In genomic region chr2:80524275-80524674, GRCm38 (mm10) we compare ENCODE assay signal across 29 mouse cellular contexts. TPM values are rescaled to one million over a fixed set of nuclear protein-coding genes. Genes with fewer than 3 reads are reported as not detected.
DNase-seq lines count a peak whose midpoint lies in the region; ATAC-seq and TF ChIP-seq lines count a peak whose summit lies in the region.
"Had no signal": no experiment of that assay in that cellular context is flagged by ENCODE, and none has a peak within 500 bp of the region (broad histone marks: within the 10 kb centered on the region; RNA-seq: fewer than 3 reads in every experiment).

No protein-coding gene starts in this region.

- H3K9me3 ChIP-seq in stomach, postnatal 0 days (ENCODE audit: control insufficient read depth, low read length) = no peaks in the 10 kb centered on the region
- no peaks in the 10 kb centered on the region for H3K9me3 ChIP-seq in heart, embryonic 10.5 days
- H3K9me3 ChIP-seq: limb, embryonic 10.5 days; limb, embryonic 15.5 days; liver, embryonic 15.5 days; lung, embryonic 15.5 days; megakaryocyte, embryonic 14.5 days; midbrain, embryonic 12.5 days had no signal

- H3K4me3 ChIP-seq in stomach, postnatal 0 days (ENCODE audit: low read depth, low read length) = no peak overlapping the region
- H3K4me3 ChIP-seq in heart, embryonic 10.5 days = no peak overlapping the region
- H3K4me3 ChIP-seq: erythroblast, embryonic 14.5 days; gastrocnemius, adult 2 months; heart, embryonic 15.5 days; hindbrain, embryonic 12.5 days; limb, embryonic 10.5 days; limb, embryonic 15.5 days; liver, embryonic 15.5 days; lung, embryonic 15.5 days; megakaryocyte, embryonic 14.5 days; midbrain, embryonic 12.5 days had no signal

- peaks cover 18% of the 10 kb centered on the region for H3K36me3 ChIP-seq in stomach, postnatal 0 days (ENCODE audit: control insufficient read depth, insufficient read depth, low read length)
- peaks cover 86% of the 10 kb centered on the region for H3K36me3 ChIP-seq in heart, embryonic 10.5 days

- H3K4me1 ChIP-seq in stomach, postnatal 0 days (replicated peaks; ENCODE audit: control insufficient read depth, insufficient read depth) = no peaks in the 10 kb centered on the region
- no peaks in the 10 kb centered on the region for H3K4me1 ChIP-seq in heart, embryonic 10.5 days
- H3K4me1 ChIP-seq: heart, embryonic 15.5 days; hindbrain, embryonic 12.5 days; limb, embryonic 10.5 days; limb, embryonic 15.5 days; liver, embryonic 15.5 days; lung, embryonic 15.5 days; megakaryocyte, embryonic 14.5 days; midbrain, embryonic 12.5 days had no signal

- no peak for TF ChIP-seq EP300 in stomach, postnatal 0 days (optimal IDR thresholded peaks at IDR 0.05)

- H3K4me2 ChIP-seq in stomach, postnatal 0 days (replicated peaks; ENCODE audit: low read depth) = no peak overlapping the region
- H3K4me2 ChIP-seq: heart, embryonic 15.5 days; hindbrain, embryonic 12.5 days; limb, embryonic 15.5 days; liver, embryonic 15.5 days; lung, embryonic 15.5 days; midbrain, embryonic 12.5 days had no signal

- no peak overlapping the region for H3K27ac ChIP-seq in stomach, postnatal 0 days (replicated peaks)
- H3K27ac ChIP-seq in heart, embryonic 10.5 days = no peak overlapping the region
- H3K27ac ChIP-seq: gastrocnemius, adult 2 months; heart, embryonic 15.5 days; hindbrain, embryonic 12.5 days; limb, embryonic 10.5 days; limb, embryonic 15.5 days; liver, embryonic 15.5 days; lung, embryonic 15.5 days; midbrain, embryonic 12.5 days had no signal

- TF ChIP-seq CTCF in stomach, postnatal 0 days (IDR thresholded peaks at IDR 0.05; ENCODE audit: low read depth) = no peak

- no peaks in the 10 kb centered on the region for H3K27me3 ChIP-seq in stomach, postnatal 0 days (ENCODE audit: control insufficient read depth, insufficient read depth, low read length)
- H3K27me3 ChIP-seq in heart, embryonic 10.5 days (ENCODE audit: insufficient read depth, poor library complexity, severe bottlenecking) = no peaks in the 10 kb centered on the region
- H3K27me3 ChIP-seq: heart, embryonic 15.5 days; hindbrain, embryonic 12.5 days; limb, embryonic 15.5 days; liver, embryonic 15.5 days; lung, embryonic 15.5 days; megakaryocyte, embryonic 14.5 days; midbrain, embryonic 12.5 days had no signal

- peak; percentile 7 for DNase-seq in lung, postnatal 25 days (ENCODE audit: low spot score)
- DNase-seq in lung, postnatal 4 days = no peak
- peak; percentile 70 for DNase-seq in A20 (ENCODE audit: low read depth, low spot score)
- DNase-seq in monocyte, adult 2 months (ENCODE audit: low read depth in 1 of 2, low spot score in 2 of 2) = peak; percentile 48 to 57
- no peak for DNase-seq in yolk sac, embryonic 10.5 days (ENCODE audit: low spot score)
- DNase-seq in stomach, postnatal 0 days (ENCODE audit: low spot score) = no peak
- DNase-seq in heart, embryonic 10.5 days (ENCODE audit: low spot score) = no peak
- DNase-seq: adrenal gland, adult 8-10 months; B cell, adult 2 months; cerebellum, adult 11-12 months; cerebellum, adult 9-11 months; gastrocnemius, adult 2 months; kidney, postnatal 14 days; layer of hippocampus, adult 9-11 months; right cerebral cortex, postnatal 25 days; thymus, postnatal 14 days had no signal

- ATAC-seq in common myeloid progenitor, adult 5-6 weeks (replicated peaks; ENCODE audit: low read depth, poor library complexity, severe bottlenecking) = peak; percentile 99
- no peak for ATAC-seq in stomach, postnatal 0 days (ENCODE audit: low FRiP score, low TSS enrichment)
- ATAC-seq: activated CD4-positive, CD25-positive, alpha-beta regulatory T cell, adult 4 months; forebrain, embryonic 16.5 days; intestine, postnatal 0 days had no signal

- no peak overlapping the region for H3K9ac ChIP-seq in stomach, postnatal 0 days (ENCODE audit: low read length)
- H3K9ac ChIP-seq: heart, embryonic 15.5 days; hindbrain, embryonic 12.5 days; limb, embryonic 15.5 days; liver, embryonic 15.5 days; lung, embryonic 15.5 days; midbrain, embryonic 12.5 days had no signal

- 79% methylated on average over 9 of the region's 9 CpGs for WGBS in stomach, postnatal 0 days
- whole genome bisulfite sequencing in heart, embryonic 10.5 days = 92% methylated on average over 9 of the region's 9 CpGs

RNA-seq across cellular contexts. Expression of gene Nckap1, which starts 56.9 kb away (rescaled TPM):
- 14.7 and 16.3 TPM in 2 replicates for total RNA-seq in common myeloid progenitor, adult 5-6 weeks (2017)
- 51.0 and 51.6 TPM in 2 replicates for polyA plus RNA-seq in stomach, postnatal 0 days (2015; fragmentation: Nextera tagmentation; extraction: Ambion mirVana)
- polyA plus RNA-seq in heart, embryonic 10.5 days (2016; fragmentation: Nextera tagmentation; extraction: Ambion mirVana) = 71.7 and 72.4 TPM in 2 replicates

Comparison
In these comparisons a context has a peak if more than half of its experiments do, and no peak if none do; other contexts are left out.
1. DNase-seq: peak in lung, postnatal 25 days (single experiment), A20 (single experiment) and monocyte, adult 2 months (2 of 2); none in lung, postnatal 4 days (0 of 2), yolk sac, embryonic 10.5 days (single experiment), stomach, postnatal 0 days (single experiment) and heart, embryonic 10.5 days (single experiment).